Mouse (Mus musculus): ENCODE results near the gene Adamts4. TPM values are rescaled to one million over a fixed set of nuclear protein-coding genes. Genes with fewer than 3 reads are reported as not detected.

The Adamts4 gene
- 3.0 and 4.5 TPM in 2 replicates for polyA plus RNA-seq (2015; fragmentation: Nextera tagmentation; extraction: Ambion mirVana)

DNA sequence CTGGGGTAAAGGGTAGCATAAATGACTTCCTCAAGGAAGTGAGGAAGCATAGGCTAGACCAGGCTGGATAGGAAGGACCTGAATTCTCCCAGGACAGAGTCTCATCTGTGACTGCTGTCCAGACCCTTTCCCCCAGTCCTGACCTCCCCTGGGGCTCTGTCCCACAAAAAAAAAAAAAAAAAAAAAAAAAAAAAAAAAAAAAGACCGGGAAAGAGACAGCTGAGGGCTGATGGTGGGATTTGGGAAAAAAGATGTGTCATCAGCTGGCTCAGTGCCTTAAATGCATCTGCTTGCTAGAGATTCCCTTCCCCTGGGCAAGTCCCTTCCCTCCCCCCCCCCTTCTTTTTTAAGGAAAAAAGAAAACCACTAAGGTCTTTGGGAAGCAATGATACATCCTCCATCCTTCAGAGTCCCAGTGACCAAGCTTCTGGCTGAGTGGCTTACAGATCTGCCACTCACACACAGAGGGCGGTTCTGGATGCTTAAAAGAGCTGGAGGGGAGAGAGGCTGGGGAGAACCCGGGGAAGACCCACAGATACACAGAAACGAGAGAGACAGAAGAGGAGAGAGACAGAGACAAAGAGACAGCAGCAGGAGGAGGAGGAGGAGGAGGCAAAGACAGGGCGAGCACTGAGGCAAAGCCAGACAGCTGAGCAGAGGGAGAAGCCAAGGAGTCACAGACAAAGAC, at the start of gene Adamts4:
Gene Adamts4 (plus strand): TSS at position 509 of the 688 bp plus-strand sequence.

DNA sequence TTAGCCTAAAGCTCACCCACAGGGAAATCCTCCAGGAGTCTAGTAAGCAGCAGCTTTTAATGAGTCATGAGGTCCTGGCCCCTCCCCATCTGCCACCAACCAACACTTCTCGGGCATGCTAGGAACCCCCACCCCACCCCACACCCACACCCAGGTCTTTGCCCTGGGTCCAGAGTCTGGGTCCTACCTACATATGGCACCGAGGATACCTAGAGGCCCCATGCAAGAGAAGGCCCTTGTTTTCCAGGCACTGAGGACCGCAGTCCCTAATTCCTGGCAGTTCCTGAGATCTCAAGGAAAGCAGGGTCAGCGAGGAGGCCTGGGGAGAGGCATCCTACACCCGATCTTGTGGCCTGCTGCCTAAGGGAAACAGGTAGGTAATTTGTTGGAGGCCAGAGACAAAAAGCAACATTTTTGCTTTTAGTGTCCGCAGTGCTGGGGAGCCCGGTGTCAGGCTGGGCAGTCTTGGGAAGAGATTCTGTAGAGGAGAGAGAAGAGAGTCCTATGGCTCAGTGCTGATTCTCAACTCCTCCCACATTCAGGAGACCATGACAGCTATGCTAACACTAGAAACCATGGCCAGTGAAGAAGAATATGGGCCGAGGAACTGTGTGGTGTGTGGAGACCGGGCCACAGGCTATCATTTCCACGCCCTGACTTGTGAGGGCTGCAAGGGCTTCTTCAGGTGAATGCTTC, 36.3 kb upstream of the Adamts4 start, which contains the start of gene Nr1i3:
Gene Nr1i3 (plus strand): TSS at position 170 of the 696 bp plus-strand sequence.

DNA sequence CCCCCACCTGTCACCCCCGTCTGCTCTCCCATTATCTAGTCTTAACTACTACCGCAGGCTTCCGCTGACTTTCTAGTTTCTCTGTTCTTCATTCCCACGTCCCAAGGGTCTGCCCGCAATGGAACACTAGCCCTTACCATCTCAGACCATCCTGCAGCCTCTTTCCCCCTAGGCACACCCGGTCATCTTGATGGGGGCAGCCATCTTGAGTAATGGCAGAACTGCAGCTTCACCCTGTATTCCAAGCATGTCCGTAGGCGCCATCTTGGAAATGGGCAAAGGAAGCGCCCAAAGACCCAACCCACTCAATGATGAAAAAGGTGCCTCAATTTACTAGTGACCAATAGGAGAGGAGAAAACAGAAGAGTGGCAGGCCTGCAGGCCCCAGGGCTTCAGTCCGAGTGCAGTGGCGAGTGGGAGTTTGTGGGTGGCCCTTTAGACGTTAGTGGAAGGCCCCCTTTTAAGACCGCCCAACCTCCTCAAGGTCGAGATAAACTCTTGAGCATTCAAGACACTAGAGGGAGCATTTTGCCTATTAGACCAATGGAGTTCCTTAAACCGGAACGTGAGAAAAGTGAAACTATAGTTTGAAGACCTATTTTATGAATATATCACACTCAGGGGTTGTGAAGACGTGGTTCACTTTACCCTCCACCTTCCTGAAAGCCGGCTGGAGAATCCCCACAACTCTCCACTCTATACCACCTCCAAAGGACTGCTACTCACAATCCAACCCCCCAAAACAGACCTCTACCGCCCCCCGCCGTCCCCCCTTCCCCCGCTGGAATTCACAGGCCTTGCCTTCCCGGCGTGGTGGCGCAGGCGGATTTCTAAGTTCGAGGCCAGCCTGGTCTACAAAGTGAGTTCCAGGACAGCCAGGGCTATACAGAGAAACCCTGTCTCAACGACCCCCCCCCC, 27.7 kb upstream of the Adamts4 start, which contains the start of gene Tomm40l:
Gene Tomm40l (minus strand): TSS at position 277 of the 918 bp plus-strand sequence.

DNA sequence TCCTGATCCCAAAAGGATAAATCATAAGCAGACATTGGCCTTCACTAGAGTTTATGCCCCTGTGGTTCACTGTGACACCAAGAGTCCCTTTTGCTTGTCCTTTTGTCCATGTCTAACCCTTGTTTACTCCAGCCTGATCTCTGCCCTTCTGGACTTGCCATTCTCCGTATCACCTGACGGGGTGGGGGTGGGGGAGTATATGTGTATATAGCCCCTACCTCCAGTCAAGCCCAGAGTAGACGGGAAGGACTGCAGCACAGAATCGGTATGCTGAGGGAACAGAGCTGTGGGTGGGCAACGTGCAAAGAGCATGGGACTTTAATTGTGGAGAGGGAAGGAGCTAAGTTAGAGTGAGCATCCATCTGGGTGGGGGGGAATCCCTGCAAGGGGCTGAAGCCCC, 25.4 kb upstream of the Adamts4 start, which contains the start of gene Apoa2:
Gene Apoa2 (plus strand): TSS at position 198 of the 400 bp plus-strand sequence.

DNA sequence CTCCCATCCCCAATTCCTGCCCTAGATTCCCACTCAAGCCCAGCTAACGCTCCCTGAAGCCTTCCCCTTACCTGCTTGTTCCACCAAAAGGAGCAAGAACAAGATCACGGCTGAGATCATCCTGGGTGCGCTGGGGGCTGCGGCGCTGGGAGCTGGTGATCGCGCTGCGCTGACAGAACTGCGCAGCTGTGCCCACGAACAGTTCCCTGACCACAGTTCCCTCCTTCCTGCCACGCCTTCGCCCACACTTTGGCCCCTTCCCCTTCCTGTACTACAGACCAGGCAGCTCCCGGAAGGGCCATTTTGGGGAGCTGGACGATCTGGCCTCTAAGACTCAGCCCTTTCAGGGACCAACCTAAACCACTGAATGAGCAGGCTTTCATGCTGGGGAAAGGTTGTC, 16.1 kb upstream of the Adamts4 start, which contains the start of gene Fcer1g:
Gene Fcer1g (minus strand): TSS at position 240 of the 400 bp plus-strand sequence.

DNA sequence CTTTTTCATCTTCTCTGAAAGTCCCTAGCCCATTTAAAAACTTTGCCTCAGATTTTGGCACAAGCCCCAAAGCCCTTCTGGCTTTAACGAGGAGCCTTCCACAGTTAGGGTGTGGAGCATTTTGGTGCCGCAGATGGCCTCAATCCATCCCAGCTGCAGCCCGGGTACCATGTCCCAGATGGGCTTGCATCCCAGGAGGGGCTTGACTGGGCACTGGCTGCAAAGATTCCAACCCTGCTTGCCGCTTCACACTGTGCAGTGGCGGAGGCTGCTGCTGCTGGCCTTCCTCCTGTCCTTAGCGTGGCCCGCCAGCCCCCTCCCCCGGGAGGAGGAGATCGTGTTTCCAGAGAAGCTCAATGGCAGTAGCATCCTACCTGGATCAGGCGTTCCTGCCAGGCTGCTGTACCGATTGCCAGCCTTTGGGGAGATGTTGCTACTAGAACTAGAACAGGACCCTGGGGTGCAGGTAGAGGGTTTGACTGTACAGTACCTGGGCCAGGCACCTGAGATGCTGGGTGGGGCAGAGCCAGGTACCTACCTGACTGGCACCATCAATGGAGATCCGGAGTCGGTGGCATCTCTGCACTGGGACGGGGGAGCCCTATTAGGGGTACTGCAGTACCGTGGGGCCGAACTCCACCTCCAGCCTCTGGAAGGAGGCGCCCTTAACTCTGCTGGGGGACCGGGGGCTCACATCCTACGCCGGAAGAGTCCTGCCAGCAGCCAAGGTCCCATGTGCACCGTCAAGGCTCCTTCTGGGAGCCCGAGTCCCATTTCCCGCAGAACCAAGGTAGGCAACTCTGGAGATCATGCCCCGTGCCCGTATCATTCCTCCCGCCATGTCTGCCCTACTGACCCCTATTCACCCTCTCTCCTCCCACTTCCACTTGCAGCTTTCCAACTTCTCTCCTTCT, 716 bp downstream of the Adamts4 start, which contains the start of gene Ndufs2:
Gene Ndufs2 (minus strand): TSS at position 709 of the 914 bp plus-strand sequence.

DNA sequence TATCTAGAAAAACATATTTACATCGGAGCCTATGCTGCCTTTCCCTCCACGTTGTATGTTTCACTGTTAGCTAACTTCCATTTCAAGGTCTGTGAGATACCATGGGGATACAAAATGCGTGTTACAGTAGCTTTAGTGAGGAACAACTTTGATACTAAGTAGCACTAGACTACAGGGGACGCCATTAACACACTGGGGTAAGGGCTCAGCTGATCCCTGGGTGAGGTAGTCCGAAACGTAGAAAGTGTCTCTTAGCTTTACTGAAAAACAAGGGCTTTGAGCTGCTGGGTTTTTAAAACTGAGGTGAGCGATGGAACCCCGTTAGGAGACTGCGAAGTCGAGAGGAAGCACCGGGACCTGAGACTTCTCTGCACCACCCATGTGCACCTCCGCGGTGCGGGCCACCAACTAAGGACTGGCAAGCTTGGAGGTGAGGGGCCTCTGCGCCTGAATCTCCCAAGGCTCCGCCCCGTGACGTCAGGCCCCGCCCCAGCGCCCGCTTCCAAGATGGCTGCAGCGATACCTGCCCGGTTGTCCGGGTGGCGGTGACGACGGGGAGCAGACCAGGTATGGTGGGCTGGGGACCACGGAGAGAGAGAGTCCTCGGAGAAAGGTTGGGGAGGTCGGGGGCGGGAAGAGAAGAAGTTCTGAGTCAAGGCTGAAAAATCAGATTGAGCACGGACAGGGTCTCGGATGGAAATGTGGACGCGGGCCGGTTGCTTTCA, 19.8 kb downstream of the Adamts4 start, which contains the start of gene B4galt3:
Gene B4galt3 (plus strand): TSS at position 481 of the 725 bp plus-strand sequence.

DNA sequence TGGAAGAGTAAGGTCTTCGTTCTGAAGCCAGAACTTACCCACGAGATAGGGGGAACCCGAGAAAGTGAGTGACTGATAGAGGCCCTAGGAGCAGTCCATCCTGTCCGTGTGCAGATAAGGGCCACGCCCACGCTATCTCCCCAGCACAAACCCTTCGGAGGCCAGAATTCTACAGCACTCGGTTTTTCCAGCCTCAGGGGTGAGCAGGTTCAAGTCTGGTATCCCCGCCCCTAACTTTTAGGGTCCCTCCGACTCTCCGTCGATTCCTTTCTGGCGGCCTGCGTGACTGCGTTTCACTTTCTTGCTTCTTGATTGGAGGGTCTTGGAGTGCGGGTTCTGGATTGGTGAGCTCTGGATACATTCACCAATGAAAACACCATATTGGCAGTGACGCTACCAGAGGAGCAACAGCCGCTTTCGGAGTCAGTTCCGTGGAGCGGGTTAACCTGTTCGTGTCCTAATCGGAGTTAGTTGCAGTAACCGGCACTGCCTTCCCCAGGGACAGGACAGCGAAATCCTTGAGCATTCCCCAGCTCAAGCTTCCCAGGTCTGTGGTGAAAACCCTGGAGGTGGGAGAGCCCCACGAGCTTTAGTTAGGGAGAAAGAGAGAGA, 30.8 kb downstream of the Adamts4 start, which contains the start of gene Ppox:
Gene Ppox (minus strand): TSS at position 271 of the 612 bp plus-strand sequence.

DNA sequence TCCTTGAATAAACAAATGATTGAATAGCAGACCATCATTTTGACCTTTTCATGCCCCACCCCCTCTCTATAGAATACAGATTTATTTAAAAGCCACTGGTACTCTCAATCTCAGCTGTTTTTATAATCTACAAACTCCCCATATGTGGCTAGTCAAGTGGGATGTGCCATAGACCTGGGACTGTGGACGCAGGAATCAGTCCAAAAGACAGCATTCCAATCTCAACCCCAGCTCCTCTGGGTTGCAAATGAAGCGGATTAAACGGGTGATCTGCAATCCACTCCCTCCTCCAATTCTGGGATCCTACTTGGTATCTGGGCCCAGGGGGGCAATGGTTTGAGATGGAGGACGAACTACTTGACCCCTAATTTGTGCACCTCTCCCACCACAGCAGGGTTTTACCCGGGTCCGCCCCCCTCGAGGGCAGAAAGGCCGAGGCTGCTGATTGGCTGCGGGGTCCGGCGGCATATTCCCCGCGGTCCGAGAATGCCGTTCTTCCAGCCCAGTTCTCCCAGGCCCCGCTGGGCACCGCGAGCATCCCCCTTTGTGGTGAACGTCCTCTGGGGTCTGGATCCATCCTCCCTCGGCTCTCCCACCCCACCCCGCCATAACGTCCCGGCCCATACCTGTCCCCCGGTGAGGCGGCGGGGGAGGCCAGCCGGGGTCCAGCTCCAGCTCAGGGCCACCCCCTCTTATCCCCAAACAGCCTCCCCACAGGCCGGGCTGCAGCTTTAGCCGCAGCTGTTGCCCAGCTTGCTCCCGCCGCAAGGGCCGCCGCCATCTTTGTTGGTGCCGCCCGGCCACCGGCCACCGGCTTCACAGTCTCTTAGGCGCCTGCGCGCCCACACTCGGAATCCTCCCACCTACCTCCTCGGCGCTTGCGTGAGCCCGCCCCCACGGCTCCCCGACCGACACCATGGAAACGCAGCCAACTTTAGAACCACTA, 37.2 kb downstream of the Adamts4 start, which contains the start of gene Usp21:
Gene Usp21 (minus strand): TSS at position 856 of the 946 bp plus-strand sequence.

DNA sequence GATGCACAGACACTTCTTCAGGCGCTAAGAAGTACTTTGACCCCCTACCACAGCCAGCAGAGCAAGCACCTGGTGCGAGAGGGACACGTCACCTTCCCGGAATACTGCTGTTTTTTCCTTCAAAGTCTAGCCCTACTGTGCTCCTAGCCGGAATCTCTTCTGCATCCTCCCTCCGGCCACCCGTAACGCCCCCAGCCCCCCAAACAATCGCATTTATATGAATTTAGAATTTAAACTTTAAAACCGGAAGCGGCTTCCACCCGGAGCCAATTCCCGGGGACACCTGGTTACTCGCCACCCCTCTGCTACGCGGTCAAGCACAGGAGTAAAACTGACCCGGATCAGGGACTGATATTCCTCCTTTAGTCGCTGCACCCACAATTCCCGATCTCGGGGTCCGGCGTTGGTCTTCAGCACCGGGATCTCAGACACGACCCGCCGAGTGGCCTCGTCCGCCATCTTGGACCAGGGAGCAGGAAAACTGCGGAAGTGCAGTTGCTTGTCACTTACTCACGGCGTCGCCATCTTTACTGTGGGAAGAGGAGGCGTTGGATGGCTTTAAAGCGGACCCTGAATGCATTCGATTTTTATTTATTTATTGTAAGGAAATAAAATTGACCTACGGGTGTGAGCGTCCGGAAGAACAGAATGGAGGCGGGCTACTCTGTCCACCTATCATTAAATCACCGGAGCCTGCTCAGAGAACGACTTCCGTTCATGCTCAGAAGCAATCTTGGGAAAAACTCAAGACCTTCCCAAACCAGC, 44.3 kb downstream of the Adamts4 start, which contains the start of gene Ufc1:
Gene Ufc1 (minus strand): TSS at position 727 of the 765 bp plus-strand sequence.

Other genes with a start within 250 kb of the Adamts4 start
- gene Fcgr4, start 231.5 kb upstream of the Adamts4 start, polyA plus RNA-seq (2015; fragmentation: Nextera tagmentation; extraction: Ambion mirVana): 0.28 and 0.66 TPM in 2 replicates
- 20.3 and 21.7 TPM in 2 replicates for gene Fcgr3, start 185.5 kb upstream of the Adamts4 start, polyA plus RNA-seq (2015; fragmentation: Nextera tagmentation; extraction: Ambion mirVana)
- 6.6 and 6.9 TPM in 2 replicates for gene Cfap126, start 136.5 kb upstream of the Adamts4 start, polyA plus RNA-seq (2015; fragmentation: Nextera tagmentation; extraction: Ambion mirVana)
- 300 and 349 TPM in 2 replicates for gene Sdhc, start 99.8 kb upstream of the Adamts4 start, polyA plus RNA-seq (2015; fragmentation: Nextera tagmentation; extraction: Ambion mirVana)
- gene Mpz, start 99.7 kb upstream of the Adamts4 start, polyA plus RNA-seq (2015; fragmentation: Nextera tagmentation; extraction: Ambion mirVana): 97.3 and 99.7 TPM in 2 replicates
- gene Pcp4l1, start 54.2 kb upstream of the Adamts4 start, polyA plus RNA-seq (2015; fragmentation: Nextera tagmentation; extraction: Ambion mirVana): 86.8 and 98.4 TPM in 2 replicates
- gene Nr1i3, start 36.5 kb upstream of the Adamts4 start, polyA plus RNA-seq (2015; fragmentation: Nextera tagmentation; extraction: Ambion mirVana): 0.27 and 0.43 TPM in 2 replicates
- 43.0 and 46.0 TPM in 2 replicates for gene Tomm40l, start 27.9 kb upstream of the Adamts4 start, polyA plus RNA-seq (2015; fragmentation: Nextera tagmentation; extraction: Ambion mirVana)
- 9.6 and 16.3 TPM in 2 replicates for gene Apoa2, start 25.4 kb upstream of the Adamts4 start, polyA plus RNA-seq (2015; fragmentation: Nextera tagmentation; extraction: Ambion mirVana)
- 44.9 and 51.8 TPM in 2 replicates for gene Fcer1g, start 16.1 kb upstream of the Adamts4 start, polyA plus RNA-seq (2015; fragmentation: Nextera tagmentation; extraction: Ambion mirVana)
- 292 and 295 TPM in 2 replicates for gene Ndufs2, start 967 bp downstream of the Adamts4 start, polyA plus RNA-seq (2015; fragmentation: Nextera tagmentation; extraction: Ambion mirVana)
- 73.7 and 82.5 TPM in 2 replicates for gene B4galt3, start 19.9 kb downstream of the Adamts4 start, polyA plus RNA-seq (2015; fragmentation: Nextera tagmentation; extraction: Ambion mirVana)
- gene Ppox, start 30.8 kb downstream of the Adamts4 start, polyA plus RNA-seq (2015; fragmentation: Nextera tagmentation; extraction: Ambion mirVana): 27.3 and 34.9 TPM in 2 replicates
- gene Usp21, start 37.6 kb downstream of the Adamts4 start, polyA plus RNA-seq (2015; fragmentation: Nextera tagmentation; extraction: Ambion mirVana): 66.3 and 73.0 TPM in 2 replicates
- 136 and 151 TPM in 2 replicates for gene Ufc1, start 44.6 kb downstream of the Adamts4 start, polyA plus RNA-seq (2015; fragmentation: Nextera tagmentation; extraction: Ambion mirVana)
- gene Dedd, start 78.7 kb downstream of the Adamts4 start, polyA plus RNA-seq (2015; fragmentation: Nextera tagmentation; extraction: Ambion mirVana): 36.3 and 36.4 TPM in 2 replicates
- gene Nit1, start 95.2 kb downstream of the Adamts4 start, polyA plus RNA-seq (2015; fragmentation: Nextera tagmentation; extraction: Ambion mirVana): 43.7 and 47.7 TPM in 2 replicates
- 137 and 153 TPM in 2 replicates for gene Pfdn2, start 95.2 kb downstream of the Adamts4 start, polyA plus RNA-seq (2015; fragmentation: Nextera tagmentation; extraction: Ambion mirVana)
- gene Klhdc9, start 110.4 kb downstream of the Adamts4 start, polyA plus RNA-seq (2015; fragmentation: Nextera tagmentation; extraction: Ambion mirVana): 6.6 and 7.4 TPM in 2 replicates
- gene Nectin4, start 119.7 kb downstream of the Adamts4 start, polyA plus RNA-seq (2015; fragmentation: Nextera tagmentation; extraction: Ambion mirVana): 5.5 and 6.8 TPM in 2 replicates
- gene Arhgap30, start 138.5 kb downstream of the Adamts4 start, polyA plus RNA-seq (2015; fragmentation: Nextera tagmentation; extraction: Ambion mirVana): 0.90 and 0.92 TPM in 2 replicates
- 116 and 119 TPM in 2 replicates for gene Usf1, start 160.9 kb downstream of the Adamts4 start, polyA plus RNA-seq (2015; fragmentation: Nextera tagmentation; extraction: Ambion mirVana)
- 2.3 and 2.7 TPM in 2 replicates for gene Tstd1, start 168.5 kb downstream of the Adamts4 start, polyA plus RNA-seq (2015; fragmentation: Nextera tagmentation; extraction: Ambion mirVana)
- 16.2 and 18.1 TPM in 2 replicates for gene F11r, start 187.1 kb downstream of the Adamts4 start, polyA plus RNA-seq (2015; fragmentation: Nextera tagmentation; extraction: Ambion mirVana)

All from neural tube, postnatal 0 days (tissue).